Mouse (Mus musculus): ENCODE results near the gene Gm10428. TPM values are rescaled to one million over a fixed set of nuclear protein-coding genes. Genes with fewer than 3 reads are reported as not detected.

Gene Gm10428
- polyA plus RNA-seq, 2 experiments from 2014 or later: not detected

GRCm38 (mm10) chr11:62788935-62789616 is 36.2 kb downstream of the Gm10428 start, which contains the start of gene Zfp286:
TSS of gene Zfp286 (minus strand) at chr11:62789462.
- peak; percentile 46 for ATAC-seq

GRCm38 (mm10) chr11:62789617-62789936 is 36.7 kb downstream of the Gm10428 start:
- ATAC-seq: no peak

Other genes with a start within 250 kb of the Gm10428 start
- 1 to 10 TPM in 1 of 2 experiments, not detected in 1; 2.4 TPM for gene Cenpv, start 213.8 kb upstream of the Gm10428 start, polyA plus RNA-seq (2017; shearing (Covaris generic))
- 1,000 to 10,000 TPM; 5,033 to 6,460 TPM for gene Ubb, start 201.9 kb upstream of the Gm10428 start, polyA plus RNA-seq (2017; shearing (Covaris generic))
- 10 to 100 TPM; 76.8 to 79.0 TPM for gene Trpv2, start 178.6 kb upstream of the Gm10428 start, polyA plus RNA-seq (2017; shearing (Covaris generic))
- gene Lrrc75a, start 104.6 kb upstream of the Gm10428 start, polyA plus RNA-seq (2017; shearing (Covaris generic)): 1 to 10 TPM; 1.0 to 1.7 TPM
- 10 to 100 TPM; 32.9 to 42.3 TPM for gene Mmgt2, start 104.4 kb upstream of the Gm10428 start, polyA plus RNA-seq (2017; shearing (Covaris generic))
- 10 to 100 TPM; 17.0 to 20.4 TPM for gene Zfp287, start 21.2 kb upstream of the Gm10428 start, polyA plus RNA-seq (2017; shearing (Covaris generic))
- gene Zfp286, start 36.4 kb downstream of the Gm10428 start, polyA plus RNA-seq (2017; shearing (Covaris generic)): 1 to 10 TPM; 1.5 to 2.7 TPM
- 1 to 10 TPM; 2.5 to 7.1 TPM for gene Trim16, start 67.1 kb downstream of the Gm10428 start, polyA plus RNA-seq (2017; shearing (Covaris generic))
- gene Fbxw10, start 94.0 kb downstream of the Gm10428 start, polyA plus RNA-seq (2017; shearing (Covaris generic)): 1 to 10 TPM; 3.5 to 9.7 TPM
- gene Tvp23b, start 126.4 kb downstream of the Gm10428 start, polyA plus RNA-seq (2017; shearing (Covaris generic)): 10 to 100 TPM; 51.3 to 60.7 TPM
- gene Cdrt4, start 198.1 kb downstream of the Gm10428 start, polyA plus RNA-seq (2017; shearing (Covaris generic)): not detected

Data from activated CD4-positive, CD25-positive, alpha-beta regulatory T cell, adult 4 months (primary cell).